Mouse (Mus musculus) kidney, postnatal 14 days (tissue): ENCODE measurements around the gene Psmb4.
A peak's percentile ranks its signal among the peaks of the same experiment; 100 is the strongest.
"Not testable (repeated sequence)": the region's sequence is repeated elsewhere in the genome, so short reads cannot be mapped to it uniquely, and the experiment has no call there.

Experiments
- DNase-seq: peaks from one replicate; pipeline ENCODE4 v3.0.0; 2022; ENCODE audit warnings: mixed read lengths

The Psmb4 gene

GRCm38 (mm10) chr3:94904759-94905158 is 18.0 kb upstream of the Psmb4 start:
- not testable (repeated sequence) for DNase-seq

GRCm38 (mm10) chr3:94902747-94903146 is 16.0 kb upstream of the Psmb4 start:
- DNase-seq = peak; percentile 67

- no peak for DNase-seq
Observed at GRCm38 (mm10) chr3:94894076-94894475, 7.3 kb upstream of the Psmb4 start.

- DNase-seq = peak; percentile 69
Observed at GRCm38 (mm10) chr3:94888595-94888994, 1.8 kb upstream of the Psmb4 start.

GRCm38 (mm10) chr3:94882579-94882978 is 4.2 kb downstream of the Psmb4 start:
- no peak for DNase-seq

- DNase-seq = no peak
Observed at GRCm38 (mm10) chr3:94881840-94882239, 4.9 kb downstream of the Psmb4 start.

GRCm38 (mm10) chr3:94878618-94879017 is 8.1 kb downstream of the Psmb4 start:
- DNase-seq = no peak

- no peak for DNase-seq
Observed at GRCm38 (mm10) chr3:94869011-94869410, 17.8 kb downstream of the Psmb4 start.

- DNase-seq = no peak
Observed at GRCm38 (mm10) chr3:94859471-94859870, 27.3 kb downstream of the Psmb4 start.

- no peak for DNase-seq
Observed at GRCm38 (mm10) chr3:94852215-94852614, 34.5 kb downstream of the Psmb4 start.

GRCm38 (mm10) chr3:94851731-94852130 is 35.0 kb downstream of the Psmb4 start:
- no peak for DNase-seq

- peak; percentile 82 for DNase-seq
Observed at GRCm38 (mm10) chr3:94849338-94849737, 37.4 kb downstream of the Psmb4 start.

GRCm38 (mm10) chr3:94847382-94847781 is 39.4 kb downstream of the Psmb4 start:
- peak; percentile 34 for DNase-seq

- DNase-seq = no peak
Observed at GRCm38 (mm10) chr3:94839101-94839500, 47.7 kb downstream of the Psmb4 start.

- peak; percentile 23 for DNase-seq
Observed at GRCm38 (mm10) chr3:94838631-94839030, 48.1 kb downstream of the Psmb4 start.

- DNase-seq = peak; percentile 87
Observed at GRCm38 (mm10) chr3:94837959-94838496, 48.7 kb downstream of the Psmb4 start.

GRCm38 (mm10) chr3:94837183-94837890 is 49.4 kb downstream of the Psmb4 start, which contains the start of gene Pogz:
TSS of gene Pogz (plus strand) at chr3:94837567.
- DNase-seq = peak; percentile 98

- DNase-seq = no peak
Observed at GRCm38 (mm10) chr3:94835396-94835795, 51.4 kb downstream of the Psmb4 start.
